Mouse (Mus musculus) MEL (cell line): ENCODE results near the gene N4bp3.

Source experiments
- CTCF ChIP-seq, 3 experiments: IDR thresholded peaks in 2 of 3; conservative IDR thresholded peaks in 1 of 3; 2 replicates each; pipeline ENCODE4 v1.5.1; 2011 to 2012; ENCODE audit warnings: low read length in 3 of 3, low read depth in 2 of 3, mild to moderate bottlenecking in 2 of 3, improper control_type of control experiment in 1 of 3, inconsistent platforms in 1 of 3, mixed read lengths in 1 of 3, moderate library complexity in 1 of 3; ENCODE audit not compliant: control insufficient read depth in 1 of 3, insufficient read depth in 1 of 3, poor library complexity in 1 of 3, severe bottlenecking in 1 of 3
- EP300 ChIP-seq, 2 experiments: IDR thresholded peaks; 2 replicates each; pipeline ENCODE4 v1.6.1; 2011; ENCODE audit warnings: improper control_type of control experiment in 2 of 2, low read length in 2 of 2, low read depth in 1 of 2, mild to moderate bottlenecking in 1 of 2
- GATA1 ChIP-seq: IDR thresholded peaks from 2 replicates; pipeline ENCODE4 v1.6.1; 2011; ENCODE audit warnings: low read depth, low read length, improper control_type of control experiment
- MXI1 ChIP-seq: IDR thresholded peaks from 2 replicates; pipeline ENCODE4 v1.6.1; 2011; ENCODE audit warnings: mild to moderate bottlenecking, low read depth, low read length, improper control_type of control experiment

GRCm38 (mm10) chr11:51632130-51632753 is 18.4 kb downstream of the N4bp3 start:
- TF ChIP-seq EP300 (IDR thresholded peaks at IDR 0.05; ENCODE audit: low read depth in 1 of 2, low read length in 2 of 2) (peak in 1 of 2 experiments; percentile 30; a peak in 1 of 4 replicates), CTCF (IDR thresholded peaks at IDR 0.05 in 2 of 3, conservative IDR thresholded peaks at IDR 0.05 in 1 of 3; ENCODE audit: control insufficient read depth in 1 of 3, insufficient read depth in 1 of 3, low read depth in 2 of 3, low read length in 3 of 3, poor library complexity in 1 of 3, severe bottlenecking in 1 of 3) (no peak), GATA1 (no peak), MXI1 (no peak)
